Mouse (Mus musculus) E14TG2a.4 (cell line): ENCODE results near the gene Foxc2.

ENCODE experiments used
- CTCF ChIP-seq: conservative IDR thresholded peaks from 2 replicates; pipeline ENCODE4 v1.5.1; 2014; ENCODE audit warnings: low read length
- POU5F1 ChIP-seq: IDR thresholded peaks from 2 replicates; pipeline ENCODE4 v1.6.1; 2014; ENCODE audit warnings: low read length, borderline replicate concordance

GRCm38 (mm10) chr8:121132961-121133513 is 17.1 kb downstream of the Foxc2 start:
- TF ChIP-seq POU5F1 (no peak), CTCF (no peak)
